Mouse (Mus musculus): ENCODE data around the gene Pla2g15. TPM values are rescaled to one million over a fixed set of nuclear protein-coding genes. Genes with fewer than 3 reads are reported as not detected.

Gene Pla2g15
- polyA plus RNA-seq, 1 experiment from 2014 or later: 7.8 TPM

DNA sequence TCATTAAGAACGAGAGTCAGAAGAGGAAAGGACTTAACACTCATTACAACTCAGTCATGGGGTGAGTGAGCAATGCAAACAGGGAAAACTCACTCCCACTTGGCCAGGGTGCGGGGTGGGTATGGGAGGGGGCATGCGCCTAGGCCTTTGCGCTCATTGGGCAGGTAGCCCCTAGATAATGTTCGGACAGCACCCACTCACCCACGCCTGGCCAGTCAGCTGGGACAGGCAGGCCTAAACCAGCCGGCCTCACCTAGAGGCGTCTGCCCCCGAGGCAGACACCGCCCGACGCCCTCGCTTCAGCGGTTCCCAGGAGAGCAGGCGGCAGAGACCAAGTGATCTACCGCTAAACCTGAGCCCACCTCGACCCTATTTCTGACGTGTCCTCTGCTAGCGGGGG is 14.5 kb upstream of the Pla2g15 start:
- Histone ChIP-seq H3K4me3 (replicated peaks) (peak overlapping the region; percentile 54), H3K4me1 (replicated peaks) (peaks cover 44% of the 10 kb centered on the region), H3K9me3 (replicated peaks) (no peaks in the 10 kb centered on the region), H3K9ac (peak overlapping the region; percentile 42), H3K27ac (replicated peaks) (peak overlapping the region; percentile 77), H3K36me3 (replicated peaks) (peaks cover 27% of the 10 kb centered on the region), H3K4me2 (peak overlapping the region; percentile 58), H3K27me3 (peaks cover 75% of the 10 kb centered on the region)
- 6% methylated on average over 19 of the region's 19 CpGs for WGBS (ENCODE audit: insufficient replicate concordance)
- peak; percentile 7; the same call in 1 of the 2 replicates for ATAC-seq (ENCODE audit: insufficient read depth)

DNA sequence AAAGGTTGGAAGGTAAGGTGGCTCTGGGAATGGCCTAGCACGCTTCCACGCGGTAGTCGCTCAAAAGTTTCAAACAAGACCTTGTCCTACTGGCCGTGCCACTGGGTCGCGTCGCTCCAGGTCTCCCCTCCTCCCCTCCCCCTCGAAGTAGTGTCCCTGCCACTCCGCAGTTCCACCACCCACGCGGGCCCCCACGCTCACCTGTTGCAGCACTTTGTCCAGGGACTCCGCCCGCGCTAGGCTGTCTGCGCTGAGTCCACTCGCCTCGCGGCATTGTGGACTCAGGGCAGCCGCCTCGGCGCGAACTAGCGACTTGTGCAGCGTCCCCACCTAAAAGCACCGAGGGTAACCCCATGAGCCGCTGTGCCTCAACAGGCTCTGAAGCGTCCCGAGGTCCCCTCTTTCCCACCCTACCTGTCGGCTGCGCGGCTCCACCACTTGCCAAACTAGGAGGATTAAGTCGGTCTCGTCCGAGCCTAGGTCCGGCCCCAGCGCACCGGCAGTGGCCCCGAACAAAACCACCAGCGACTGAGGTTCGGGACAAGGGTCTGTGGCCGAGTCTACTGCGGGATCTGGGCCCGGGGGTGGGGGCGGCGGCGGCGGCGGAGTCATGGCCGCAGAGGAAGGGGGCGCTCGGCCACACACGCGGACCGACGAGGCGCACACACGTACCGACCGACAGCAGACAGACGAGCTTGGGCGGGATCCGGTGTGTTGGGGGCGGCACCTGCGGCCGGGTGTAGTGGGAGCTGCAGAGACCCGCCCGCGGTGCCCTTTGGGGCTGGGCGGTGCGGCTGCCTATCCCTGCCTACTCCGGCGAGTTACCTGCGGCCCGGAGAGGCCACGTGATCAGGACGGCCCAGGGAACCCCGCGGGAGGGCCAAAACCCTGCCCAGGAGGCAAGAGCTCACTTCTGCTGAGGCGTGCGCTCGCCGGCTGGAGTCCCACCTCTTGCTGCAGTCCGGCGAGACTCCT is 13.8 kb upstream of the Pla2g15 start, which contains the start of gene Esrp2:
TSS of gene Esrp2 (minus strand) at position 819 of the 975 bp plus-strand sequence.
- Histone ChIP-seq H3K4me1 (replicated peaks) (peaks cover 44% of the 10 kb centered on the region), H3K27ac (replicated peaks) (peak within 1 kb of the TSS; percentile 77), H3K4me3 (replicated peaks) (peak within 1 kb of the TSS; percentile 54), H3K9me3 (replicated peaks) (no peaks in the 10 kb centered on the region), H3K27me3 (peaks cover 75% of the 10 kb centered on the region), H3K36me3 (replicated peaks) (peaks cover 20% of the 10 kb centered on the region), H3K4me2 (peak within 1 kb of the TSS; percentile 58), H3K9ac (peak within 1 kb of the TSS; percentile 42)
- WGBS (ENCODE audit: insufficient replicate concordance): 1% methylated on average over 82 of the region's 86 CpGs
- peak; percentile 66 for ATAC-seq (ENCODE audit: insufficient read depth)

DNA sequence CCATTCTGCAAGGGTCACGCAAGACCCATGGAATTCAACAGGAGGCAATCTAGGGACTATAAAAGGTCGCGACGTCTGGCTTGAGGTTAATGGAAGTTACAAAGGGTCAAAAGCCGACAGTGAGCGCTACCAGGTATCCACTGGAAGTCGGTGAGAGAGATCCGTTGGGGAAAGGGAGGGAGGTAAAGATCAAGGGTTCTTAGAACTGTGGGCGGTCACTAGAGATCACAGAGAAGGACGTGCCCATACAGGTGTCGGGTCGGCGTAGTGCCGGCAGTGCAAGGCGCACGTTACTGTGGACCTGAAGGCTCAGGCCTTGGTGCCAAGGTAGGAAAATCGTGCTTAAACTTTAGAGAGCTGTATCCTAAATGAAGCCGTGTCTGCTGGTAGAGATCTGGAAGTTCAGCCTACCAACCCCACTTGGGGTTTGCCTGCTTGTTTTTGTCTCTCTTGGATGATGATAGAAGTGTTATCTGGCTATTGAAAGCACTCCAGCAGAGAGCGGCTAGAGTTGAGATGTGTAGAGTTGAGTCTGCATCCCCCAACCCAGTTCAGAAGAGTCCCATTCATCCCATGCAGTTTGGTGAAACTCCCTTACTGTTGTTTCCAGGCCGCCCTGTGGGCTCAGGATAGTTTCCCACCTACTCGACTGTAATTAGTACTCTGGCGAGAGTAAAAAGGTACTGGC is 12.8 kb upstream of the Pla2g15 start:
- Histone ChIP-seq H3K27me3 (peaks cover 75% of the 10 kb centered on the region), H3K4me3 (replicated peaks) (peak overlapping the region; percentile 54), H3K27ac (replicated peaks) (peak overlapping the region; percentile 59), H3K4me1 (replicated peaks) (peaks cover 41% of the 10 kb centered on the region), H3K9me3 (replicated peaks) (no peaks in the 10 kb centered on the region), H3K4me2 (peak overlapping the region; percentile 58), H3K36me3 (replicated peaks) (peaks cover 10% of the 10 kb centered on the region), H3K9ac (0 out of 2 replicates have a peak overlapping the region, but pooled peaks have one; percentile 3)
- WGBS (ENCODE audit: insufficient replicate concordance): 7% methylated on average over 22 of the region's 22 CpGs
- no peak for ATAC-seq (ENCODE audit: insufficient read depth)

DNA sequence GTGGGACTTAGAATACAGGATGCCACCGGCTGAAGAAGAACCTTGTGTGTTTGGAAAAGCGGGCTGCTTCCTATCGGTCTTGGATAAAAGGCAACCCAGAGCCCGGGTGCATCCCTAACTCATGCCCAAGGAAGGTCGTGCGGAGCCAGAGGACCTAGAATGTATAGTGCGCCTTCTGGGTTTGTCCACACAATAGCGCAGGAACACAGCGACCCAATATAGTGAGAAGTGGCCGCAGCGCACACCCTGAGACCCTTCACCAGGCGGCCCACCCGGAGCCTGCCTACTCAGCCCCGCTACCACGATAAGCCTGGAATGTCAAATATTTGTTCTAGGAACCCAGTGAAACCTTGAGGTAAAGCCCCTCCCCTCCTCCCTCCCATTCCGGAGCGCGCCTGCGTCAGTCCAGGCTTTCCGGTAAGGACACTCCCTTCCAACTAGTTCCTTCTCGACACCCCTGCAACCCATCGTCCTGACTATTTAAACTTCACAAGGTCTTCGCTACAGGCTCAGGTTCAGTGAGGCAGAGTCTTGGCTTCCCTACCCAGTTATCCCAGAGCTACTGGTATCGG is 12.2 kb upstream of the Pla2g15 start:
- under 1% methylated on average over 24 of the region's 24 CpGs for WGBS (ENCODE audit: insufficient replicate concordance)
- peak overlapping the region; percentile 59; the same call in 1 of the 2 replicates for H3K27ac ChIP-seq (replicated peaks)
- peaks cover 41% of the 10 kb centered on the region for H3K4me1 ChIP-seq (replicated peaks)
- H3K9me3 ChIP-seq (replicated peaks): no peaks in the 10 kb centered on the region
- H3K27me3 ChIP-seq: peaks cover 75% of the 10 kb centered on the region
- peak overlapping the region; percentile 54 for H3K4me3 ChIP-seq (replicated peaks)
- peak overlapping the region; percentile 17; the same call in 1 of the 2 replicates for H3K9ac ChIP-seq
- H3K36me3 ChIP-seq (replicated peaks): peaks cover 4% of the 10 kb centered on the region; the same call in 1 of the 2 replicates
- H3K4me2 ChIP-seq: peak overlapping the region; percentile 58
- 0 out of 2 replicates have a peak, but pooled peaks have one; percentile 3 for ATAC-seq (ENCODE audit: insufficient read depth)

DNA sequence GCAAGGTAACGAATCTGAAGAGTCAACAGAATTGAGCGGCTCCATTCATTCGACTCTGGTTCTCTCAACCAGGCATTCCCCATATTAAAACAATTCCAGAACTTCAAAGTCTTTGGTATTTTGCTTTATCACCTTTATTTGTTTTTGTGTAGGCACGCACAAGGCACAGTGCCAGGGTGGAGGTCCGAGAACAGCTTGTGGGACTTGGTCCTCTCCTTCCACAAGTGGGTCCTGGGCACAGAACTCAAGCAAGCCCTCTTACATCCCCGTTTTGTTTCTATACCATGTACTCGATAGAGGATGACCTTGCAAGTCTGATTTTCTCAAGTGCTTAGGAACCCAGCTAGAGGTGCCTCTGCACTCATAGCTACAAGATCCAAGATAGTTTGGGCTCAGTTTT is 11.6 kb upstream of the Pla2g15 start:
- Histone ChIP-seq H3K27me3 (peaks cover 69% of the 10 kb centered on the region), H3K27ac (replicated peaks) (peak overlapping the region; percentile 51; the same call in 1 of the 2 replicates), H3K36me3 (replicated peaks) (no peaks in the 10 kb centered on the region; the same call in 1 of the 2 replicates), H3K9me3 (replicated peaks) (no peaks in the 10 kb centered on the region), H3K4me1 (replicated peaks) (peaks cover 41% of the 10 kb centered on the region), H3K9ac (peak overlapping the region; percentile 17; the same call in 1 of the 2 replicates), H3K4me2 (peak overlapping the region; percentile 58), H3K4me3 (replicated peaks) (peak overlapping the region; percentile 54)
- WGBS (ENCODE audit: insufficient replicate concordance): 19% methylated on average over 7 of the region's 7 CpGs
- ATAC-seq (ENCODE audit: insufficient read depth): no peak

DNA sequence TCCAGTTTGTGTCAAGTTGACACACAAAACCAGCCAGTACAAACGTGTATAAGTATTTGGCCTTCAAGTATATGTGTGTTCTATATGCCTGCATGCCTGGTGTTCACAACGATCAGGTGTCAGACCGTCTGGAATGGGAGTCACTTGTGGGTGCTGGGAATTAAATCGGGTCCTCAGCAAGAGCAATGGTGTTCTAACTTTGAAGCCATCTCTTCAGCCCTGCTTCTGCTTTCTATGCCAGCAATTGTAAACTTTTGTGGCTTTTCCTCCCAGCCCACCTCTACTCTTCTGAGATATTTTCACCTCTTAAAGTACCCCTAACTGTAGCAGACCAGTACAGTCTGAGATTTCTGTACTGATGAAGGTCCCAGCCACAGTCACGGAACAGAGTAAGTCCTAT is 10.0 kb upstream of the Pla2g15 start:
- no peak for ATAC-seq (ENCODE audit: insufficient read depth)
- no peak overlapping the region for H3K4me2 ChIP-seq
- 54% methylated on average over 5 of the region's 5 CpGs for WGBS (ENCODE audit: insufficient replicate concordance)
- H3K36me3 ChIP-seq (replicated peaks): no peaks in the 10 kb centered on the region
- no peaks in the 10 kb centered on the region for H3K9me3 ChIP-seq (replicated peaks)
- H3K4me1 ChIP-seq (replicated peaks): peaks cover 31% of the 10 kb centered on the region
- no peak overlapping the region for H3K27ac ChIP-seq (replicated peaks)
- H3K4me3 ChIP-seq (replicated peaks): no peak overlapping the region
- H3K9ac ChIP-seq: no peak overlapping the region
- peaks cover 53% of the 10 kb centered on the region for H3K27me3 ChIP-seq

DNA sequence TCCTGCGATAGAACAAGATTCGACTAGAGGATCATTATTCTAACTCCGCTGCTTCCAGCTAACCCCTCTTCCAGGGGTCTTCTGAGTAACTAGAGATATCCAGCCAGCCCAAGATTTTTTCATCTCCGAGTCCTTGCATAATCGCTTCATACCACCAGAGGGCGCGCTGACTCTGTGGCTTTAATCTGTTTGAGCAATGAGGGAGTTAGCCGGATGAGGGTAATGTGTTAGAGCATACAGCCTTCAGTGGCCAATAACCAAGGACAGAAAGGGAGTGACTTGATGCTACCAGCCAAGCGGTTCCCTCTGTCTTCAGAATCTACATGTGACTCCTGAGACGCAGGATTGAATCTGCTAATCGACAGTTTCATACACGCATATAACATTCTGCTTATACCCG is 9.4 kb upstream of the Pla2g15 start:
- no peak overlapping the region for H3K4me2 ChIP-seq
- no peaks in the 10 kb centered on the region for H3K9me3 ChIP-seq (replicated peaks)
- H3K9ac ChIP-seq: no peak overlapping the region
- H3K27me3 ChIP-seq: peaks cover 48% of the 10 kb centered on the region
- H3K4me3 ChIP-seq (replicated peaks): no peak overlapping the region
- 10% methylated on average over 13 of the region's 13 CpGs for WGBS (ENCODE audit: insufficient replicate concordance)
- no peaks in the 10 kb centered on the region for H3K36me3 ChIP-seq (replicated peaks)
- peaks cover 31% of the 10 kb centered on the region for H3K4me1 ChIP-seq (replicated peaks)
- no peak for ATAC-seq (ENCODE audit: insufficient read depth)
- no peak overlapping the region for H3K27ac ChIP-seq (replicated peaks)

DNA sequence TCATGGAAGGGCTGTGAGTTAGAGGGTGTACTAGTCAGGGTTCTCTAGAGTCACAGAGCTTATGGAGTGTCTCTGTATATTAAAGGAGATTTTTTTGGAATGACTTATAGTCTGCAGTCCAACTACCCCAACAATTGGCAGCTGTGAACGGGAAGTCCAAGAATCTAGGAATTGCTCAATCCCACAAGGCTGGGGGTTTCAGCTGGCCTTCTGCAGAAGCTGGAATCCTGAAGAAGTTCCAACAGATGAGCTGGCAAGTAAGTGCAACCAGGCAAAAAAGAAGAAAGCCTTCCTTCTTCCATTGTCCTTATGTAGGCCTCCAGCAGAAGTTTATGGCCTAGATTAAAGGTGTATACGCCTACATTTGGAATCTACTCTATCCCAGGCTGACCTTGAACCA is 4.9 kb upstream of the Pla2g15 start:
- Histone ChIP-seq H3K9me3 (replicated peaks) (no peaks in the 10 kb centered on the region), H3K36me3 (replicated peaks) (no peaks in the 10 kb centered on the region), H3K9ac (no peak overlapping the region), H3K4me3 (replicated peaks) (no peak overlapping the region), H3K27ac (replicated peaks) (no peak overlapping the region), H3K27me3 (peaks cover 2% of the 10 kb centered on the region), H3K4me2 (no peak overlapping the region), H3K4me1 (replicated peaks) (peaks cover 19% of the 10 kb centered on the region)
- WGBS (ENCODE audit: insufficient replicate concordance): 67% methylated on average over 2 of the region's 2 CpGs
- no peak for ATAC-seq (ENCODE audit: insufficient read depth)

DNA sequence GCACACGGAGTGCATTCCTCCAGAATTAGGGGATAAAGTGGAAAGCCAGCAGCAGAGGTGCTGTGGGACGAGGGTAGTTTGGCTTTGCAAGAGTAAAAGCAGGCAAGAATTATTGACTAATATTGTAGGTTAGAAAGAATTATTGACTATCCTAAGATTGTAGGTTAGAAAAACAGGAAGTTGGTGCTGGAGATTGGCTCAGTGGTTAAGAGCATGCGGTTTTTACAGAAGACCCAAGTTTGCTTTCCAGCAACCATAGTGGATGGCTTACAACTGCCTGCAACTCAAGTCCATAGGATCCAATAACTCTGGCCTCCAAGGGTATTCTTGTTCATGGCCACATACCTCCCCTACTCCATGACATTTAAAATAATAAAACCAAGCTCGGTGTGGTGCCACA is 4.2 kb upstream of the Pla2g15 start:
- Histone ChIP-seq H3K27ac (replicated peaks) (no peak overlapping the region), H3K4me1 (replicated peaks) (peaks cover 23% of the 10 kb centered on the region), H3K27me3 (no peaks in the 10 kb centered on the region; the same call in 1 of the 2 replicates), H3K36me3 (replicated peaks) (no peaks in the 10 kb centered on the region), H3K9me3 (replicated peaks) (no peaks in the 10 kb centered on the region), H3K4me3 (replicated peaks) (no peak overlapping the region), H3K4me2 (no peak overlapping the region), H3K9ac (no peak overlapping the region)
- no peak for ATAC-seq (ENCODE audit: insufficient read depth)
- 55% methylated on average over 4 of the region's 4 CpGs for whole genome bisulfite sequencing (ENCODE audit: insufficient replicate concordance)

DNA sequence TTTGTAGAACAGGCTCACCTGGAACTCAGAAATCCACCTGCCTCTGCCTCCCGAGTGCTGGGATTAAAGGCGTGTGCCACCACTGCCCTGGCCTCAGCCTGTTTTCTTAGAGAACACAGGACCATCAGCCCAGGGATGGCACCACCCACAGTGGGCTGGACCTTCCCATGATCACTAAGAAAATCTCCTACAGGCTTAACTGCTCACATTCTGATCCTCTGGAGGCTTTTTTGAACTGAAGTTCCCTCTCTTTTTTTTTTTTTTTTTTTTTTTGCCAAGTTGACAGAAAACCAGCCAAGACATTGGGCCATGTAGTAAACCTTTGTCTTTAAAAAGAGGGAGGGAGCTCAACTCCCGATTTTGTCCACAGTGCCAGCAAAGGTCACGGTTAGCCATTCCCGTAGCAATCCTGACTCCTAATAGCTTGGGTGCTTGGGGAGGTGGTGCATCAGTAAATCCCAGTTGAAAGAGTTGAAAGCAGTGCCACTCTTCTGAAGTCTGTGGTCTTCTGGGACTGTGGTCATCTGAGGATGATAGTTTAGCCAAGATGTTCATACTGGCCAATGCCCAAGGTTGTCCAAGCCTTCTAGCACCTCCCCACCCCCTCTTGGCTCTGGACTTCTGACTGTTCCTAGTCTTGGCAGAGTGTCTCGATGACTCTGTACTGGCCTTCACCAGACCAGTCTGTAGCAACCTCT is 2.2 kb upstream of the Pla2g15 start:
- no peak for ATAC-seq (ENCODE audit: insufficient read depth)
- Histone ChIP-seq H3K9ac (no peak overlapping the region), H3K27me3 (no peaks in the 10 kb centered on the region; the same call in 1 of the 2 replicates), H3K36me3 (replicated peaks) (no peaks in the 10 kb centered on the region), H3K4me3 (replicated peaks) (no peak overlapping the region), H3K4me1 (replicated peaks) (peaks cover 28% of the 10 kb centered on the region), H3K9me3 (replicated peaks) (no peaks in the 10 kb centered on the region), H3K27ac (replicated peaks) (no peak overlapping the region), H3K4me2 (no peak overlapping the region)
- 68% methylated on average over 6 of the region's 6 CpGs for WGBS (ENCODE audit: insufficient replicate concordance)

All from liver, embryonic 15.5 days (tissue).